Mouse (Mus musculus) kidney, embryonic 15.5 days (tissue): ENCODE measurements at regions not wholly inside any gene's neighbourhood (a gene's known extent, or its start where the extent isn't known, plus 50 kb on each side); places are given as distances from the start of the nearest gene placed in this dataset.

Source experiments
- ATAC-seq: fragments of 200-750 bp; cut with Nextera tagmentation; replicated peaks from 2 replicates; pipeline ENCODE4 v1.8.0; 2017; ENCODE audit warnings: moderate TSS enrichment; ENCODE audit not compliant: low FRiP score
- H3K27ac ChIP-seq: fragments of 300-500 bp; sonication (generic); 2 replicates; pipeline ENCODE4 v1.5.1; 2015; ENCODE audit warnings: mild to moderate bottlenecking, inconsistent platforms
- H3K27me3 ChIP-seq: fragments of 300-500 bp; sonication (generic); 2 replicates; pipeline ENCODE4 v1.6.1; 2015; ENCODE audit warnings: inconsistent platforms
- H3K36me3 ChIP-seq: fragments of 300-500 bp; sonication (generic); 2 replicates; pipeline ENCODE4 v1.6.1; 2015; ENCODE audit warnings: inconsistent platforms
- H3K4me1 ChIP-seq: fragments of 300-500 bp; sonication (generic); 2 replicates; pipeline ENCODE4 v1.6.1; 2015; ENCODE audit warnings: inconsistent platforms
- H3K4me2 ChIP-seq: fragments of 300-500 bp; sonication (generic); 2 replicates; pipeline ENCODE4 v1.6.1; 2015; ENCODE audit warnings: moderate library complexity, mild to moderate bottlenecking, inconsistent platforms
- H3K4me3 ChIP-seq: fragments of 300-500 bp; sonication (generic); replicated peaks from 2 replicates; pipeline ENCODE4 v1.5.1; 2015; ENCODE audit warnings: mild to moderate bottlenecking, inconsistent platforms
- H3K9ac ChIP-seq: fragments of 300-500 bp; sonication (generic); 2 replicates; pipeline ENCODE4 v1.6.1; 2015; ENCODE audit warnings: mild to moderate bottlenecking, inconsistent platforms
- H3K9me3 ChIP-seq: fragments of 300-500 bp; sonication (generic); replicated peaks from 2 replicates; pipeline ENCODE4 v1.6.1; 2016; ENCODE audit warnings: inconsistent platforms
- whole genome bisulfite sequencing: fragments of 180-500 bp; shearing (Covaris S2); methylation state at CpG from one replicate; pipeline ENCODE4 v1.1.7; 2015; ENCODE audit warnings: mixed read lengths; 5-methylcytosine and 5-hydroxymethylcytosine counted together

DNA sequence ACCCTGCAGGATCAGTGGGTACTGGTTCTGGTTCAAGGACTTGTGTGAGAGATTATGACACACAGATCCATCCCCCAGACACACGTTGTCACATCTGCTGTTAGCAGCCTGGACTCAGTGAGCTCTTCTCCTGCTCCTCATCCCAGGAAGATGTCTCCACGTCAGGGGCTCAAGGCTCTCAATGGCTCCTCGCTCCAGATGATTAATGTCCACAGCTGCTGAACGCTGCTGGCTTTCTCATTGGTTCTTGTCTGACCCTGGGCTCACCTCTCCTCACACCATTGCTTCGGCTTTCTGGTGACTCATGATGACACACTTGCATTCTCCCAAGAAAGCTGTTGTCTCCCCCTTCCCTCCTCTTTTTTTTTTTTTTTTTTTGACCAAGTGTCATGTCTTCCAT lies 116.2 kb downstream of the Gadd45g start:
- Histone ChIP-seq H3K27me3 (no peaks in the 10 kb centered on the region), H3K4me1 (peaks cover 37% of the 10 kb centered on the region), H3K4me2 (no peak overlapping the region), H3K4me3 (no peak overlapping the region), H3K9me3 (no peaks in the 10 kb centered on the region), H3K36me3 (no peaks in the 10 kb centered on the region), H3K27ac (peak overlapping the region; percentile 42), H3K9ac (no peak overlapping the region)
- peak; percentile 52; the same call in 1 of the 2 replicates for ATAC-seq
- WGBS: 23% methylated on average over 5 of the region's 5 CpGs

DNA sequence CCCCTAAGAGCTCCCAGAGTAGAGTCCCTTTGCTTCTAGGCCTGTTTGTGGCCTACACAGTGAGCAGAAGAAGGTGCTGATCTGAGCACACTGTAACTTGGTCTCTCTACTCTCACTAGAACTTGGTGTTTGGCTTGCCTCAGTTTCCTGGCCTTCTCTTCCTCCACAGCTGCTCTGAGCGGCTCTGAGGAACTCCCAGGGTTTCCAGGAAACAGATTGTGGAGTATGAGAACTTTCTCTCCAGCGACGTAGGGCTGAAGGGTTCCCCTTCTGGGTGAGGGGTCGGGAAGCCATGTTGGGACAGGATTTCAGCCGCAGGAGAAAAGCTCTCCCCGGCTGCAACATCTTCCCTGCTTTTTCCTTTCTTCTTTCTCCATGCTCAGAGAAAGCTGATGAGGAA lies 117.5 kb downstream of the Gadd45g start:
- no peak overlapping the region for H3K9ac ChIP-seq
- H3K4me2 ChIP-seq: no peak overlapping the region
- H3K9me3 ChIP-seq: no peaks in the 10 kb centered on the region
- no peak for ATAC-seq
- H3K27me3 ChIP-seq: no peaks in the 10 kb centered on the region
- H3K4me1 ChIP-seq: peaks cover 33% of the 10 kb centered on the region
- 66% methylated on average over 6 of the region's 6 CpGs for WGBS
- H3K36me3 ChIP-seq: no peaks in the 10 kb centered on the region
- H3K4me3 ChIP-seq: no peak overlapping the region
- peak overlapping the region; percentile 77 for H3K27ac ChIP-seq

DNA sequence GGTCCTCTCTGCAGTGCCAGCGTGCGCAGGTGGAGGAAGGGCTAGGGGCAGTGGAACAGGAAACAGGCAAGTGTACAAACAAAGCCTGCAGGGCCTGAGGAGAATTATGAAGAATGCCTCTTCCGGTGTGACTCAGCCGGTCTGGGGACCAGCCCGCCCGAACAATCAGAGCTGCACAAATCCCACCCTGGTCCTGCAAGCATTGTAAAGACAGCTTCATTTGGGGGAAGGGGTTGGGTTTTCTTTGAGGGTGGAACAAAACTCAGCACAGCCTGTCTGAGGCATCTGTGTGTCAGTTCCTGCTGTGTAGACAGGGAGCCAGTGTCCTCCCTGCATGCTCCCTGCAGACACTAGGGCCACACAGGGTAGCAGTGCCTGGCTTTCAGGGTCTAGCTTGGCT lies 117.9 kb downstream of the Gadd45g start:
- H3K36me3 ChIP-seq: no peaks in the 10 kb centered on the region
- no peaks in the 10 kb centered on the region for H3K27me3 ChIP-seq
- H3K4me1 ChIP-seq: peaks cover 35% of the 10 kb centered on the region
- H3K9ac ChIP-seq: no peak overlapping the region
- H3K4me3 ChIP-seq: no peak overlapping the region
- no peak; the same call in 1 of the 2 replicates for ATAC-seq
- H3K27ac ChIP-seq: peak overlapping the region; percentile 81
- WGBS: 57% methylated on average over 6 of the region's 6 CpGs
- H3K9me3 ChIP-seq: no peaks in the 10 kb centered on the region
- no peak overlapping the region for H3K4me2 ChIP-seq

DNA sequence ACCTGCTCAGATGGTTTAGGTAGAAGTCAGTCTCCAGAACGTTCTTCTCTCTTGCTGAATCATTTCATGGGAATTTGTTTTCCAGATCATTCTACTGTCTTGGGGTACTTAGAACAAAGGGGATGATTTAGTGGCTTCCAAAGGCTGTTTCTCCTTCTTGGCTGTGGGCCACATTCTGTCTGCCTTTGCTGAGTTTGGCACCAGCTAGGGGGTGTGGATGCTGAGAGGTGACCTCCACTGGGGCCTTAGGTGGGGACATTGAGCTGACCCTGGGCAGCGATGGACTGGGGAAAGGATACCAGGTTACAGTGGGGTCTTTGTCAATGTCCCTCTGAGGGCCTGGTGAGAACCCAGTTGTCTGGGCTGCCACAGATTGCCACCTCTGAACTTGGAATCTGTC lies 118.4 kb downstream of the Gadd45g start:
- H3K27me3 ChIP-seq: no peaks in the 10 kb centered on the region
- H3K27ac ChIP-seq: peak overlapping the region; percentile 81
- 55% methylated on average over 2 of the region's 2 CpGs for WGBS
- no peaks in the 10 kb centered on the region for H3K9me3 ChIP-seq
- no peak overlapping the region for H3K9ac ChIP-seq
- H3K4me1 ChIP-seq: peaks cover 40% of the 10 kb centered on the region
- ATAC-seq: no peak
- H3K4me2 ChIP-seq: no peak overlapping the region
- no peak overlapping the region for H3K4me3 ChIP-seq
- H3K36me3 ChIP-seq: no peaks in the 10 kb centered on the region

DNA sequence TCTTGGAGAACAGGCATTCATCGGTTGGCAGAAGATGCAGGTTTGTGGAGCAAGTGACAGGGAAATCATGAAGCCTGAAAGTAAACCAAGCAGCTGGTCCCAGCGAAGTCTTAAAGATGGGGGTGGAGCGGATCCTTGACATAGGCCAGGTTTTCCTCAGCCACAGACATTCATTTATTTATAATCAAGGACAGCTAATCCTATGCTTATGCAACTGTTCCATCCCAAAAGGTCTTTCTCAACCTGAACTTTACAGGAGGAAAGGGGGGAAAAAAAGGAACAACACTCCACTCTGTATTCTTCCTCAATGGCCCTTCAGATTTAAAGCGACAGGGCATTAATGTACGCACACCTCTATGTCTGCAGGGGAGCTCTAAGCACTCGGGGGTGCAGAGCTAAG lies 121.6 kb downstream of the Gadd45g start:
- Histone ChIP-seq H3K4me2 (no peak overlapping the region), H3K4me1 (peaks cover 41% of the 10 kb centered on the region), H3K27me3 (no peaks in the 10 kb centered on the region), H3K27ac (no peak overlapping the region), H3K4me3 (no peak overlapping the region), H3K9ac (no peak overlapping the region), H3K9me3 (no peaks in the 10 kb centered on the region), H3K36me3 (no peaks in the 10 kb centered on the region)
- 88% methylated on average over 6 of the region's 6 CpGs for WGBS
- no peak for ATAC-seq

DNA sequence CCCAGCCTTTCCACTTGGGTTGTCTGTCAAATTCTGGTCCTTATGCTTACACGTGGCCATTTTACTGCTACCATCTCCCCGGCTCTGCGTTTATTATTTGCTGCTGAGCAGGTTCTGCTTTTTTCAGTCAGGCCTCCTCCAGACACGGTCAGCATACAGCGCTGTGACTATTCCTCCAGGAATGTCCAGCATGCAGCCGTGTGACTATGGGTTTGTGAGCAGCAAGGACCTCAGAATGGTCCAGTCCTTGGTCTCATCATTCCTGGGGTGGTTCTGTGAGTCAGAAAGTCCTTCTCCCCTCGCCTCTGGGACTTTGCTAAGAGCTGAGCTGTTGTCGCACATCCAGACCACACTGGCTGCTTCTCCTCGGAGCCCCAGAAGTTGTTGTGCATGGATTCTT lies 122.3 kb downstream of the Gadd45g start:
- H3K9ac ChIP-seq: no peak overlapping the region
- H3K4me2 ChIP-seq: no peak overlapping the region
- H3K9me3 ChIP-seq: no peaks in the 10 kb centered on the region
- no peak overlapping the region for H3K4me3 ChIP-seq
- H3K27ac ChIP-seq: peak overlapping the region; percentile 7; the same call in 1 of the 2 replicates
- 67% methylated on average over 9 of the region's 9 CpGs for WGBS
- no peaks in the 10 kb centered on the region for H3K36me3 ChIP-seq
- H3K4me1 ChIP-seq: peaks cover 39% of the 10 kb centered on the region
- no peak for ATAC-seq
- H3K27me3 ChIP-seq: no peaks in the 10 kb centered on the region

DNA sequence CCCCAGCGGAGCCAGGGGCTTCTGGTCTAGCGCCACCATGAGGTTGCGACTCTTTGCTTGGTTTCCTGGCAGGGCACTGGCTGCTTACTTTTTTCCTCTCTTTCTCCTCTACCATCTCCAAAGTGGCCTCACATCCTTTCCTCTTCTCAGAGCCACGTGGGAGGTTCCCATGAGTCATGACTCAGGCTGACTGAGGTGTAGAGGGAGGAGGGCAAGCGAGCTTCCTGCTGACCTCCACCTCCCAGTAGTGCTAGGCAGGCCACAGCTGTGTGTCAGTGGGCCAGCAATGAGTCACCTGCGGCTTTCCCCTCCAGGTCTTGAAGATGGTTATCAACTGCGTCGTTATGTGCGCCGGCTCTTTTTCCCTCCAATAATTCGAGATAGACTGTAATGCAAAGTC lies 123.6 kb downstream of the Gadd45g start:
- H3K4me1 ChIP-seq: peaks cover 40% of the 10 kb centered on the region
- no peaks in the 10 kb centered on the region for H3K9me3 ChIP-seq
- H3K4me2 ChIP-seq: no peak overlapping the region
- no peak overlapping the region for H3K9ac ChIP-seq
- H3K4me3 ChIP-seq: no peak overlapping the region
- WGBS: 43% methylated on average over 11 of the region's 11 CpGs
- peak; percentile 65 for ATAC-seq
- H3K27ac ChIP-seq: no peak overlapping the region
- H3K36me3 ChIP-seq: no peaks in the 10 kb centered on the region
- H3K27me3 ChIP-seq: no peaks in the 10 kb centered on the region

DNA sequence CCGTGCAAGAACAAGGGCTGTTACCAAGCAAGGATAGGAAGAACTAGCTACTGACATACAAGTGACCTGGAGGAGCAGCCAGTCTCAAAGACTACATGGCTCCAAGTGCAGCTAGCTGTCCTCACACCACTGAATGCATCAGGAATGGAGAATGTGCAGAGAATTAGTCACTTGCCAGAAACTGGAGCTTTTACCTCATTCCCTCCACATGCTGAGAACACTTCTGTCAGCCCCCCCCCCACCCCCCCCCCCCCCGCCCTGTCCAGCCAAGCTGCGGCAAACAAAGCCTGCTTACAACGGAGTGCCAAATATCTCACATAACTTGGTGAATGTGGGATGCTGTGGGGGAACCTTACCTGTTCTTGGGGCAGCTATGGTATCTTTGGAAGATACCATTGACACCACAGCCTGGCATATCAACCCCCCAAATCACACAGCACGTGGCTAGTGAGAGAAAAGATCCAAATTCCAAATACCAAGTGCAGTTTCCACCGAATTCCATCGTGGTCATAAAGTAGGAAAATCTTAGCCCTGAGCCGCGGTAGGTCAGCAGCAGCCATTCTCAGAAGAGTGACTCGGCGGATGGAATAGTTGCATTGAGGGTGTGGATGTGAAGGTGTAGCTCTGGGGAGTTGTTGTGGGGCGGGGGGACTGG lies 126.3 kb downstream of the Gadd45g start:
- no peak overlapping the region for H3K9ac ChIP-seq
- no peaks in the 10 kb centered on the region; the same call in 1 of the 2 replicates for H3K9me3 ChIP-seq
- ATAC-seq: no peak
- no peak overlapping the region for H3K4me3 ChIP-seq
- no peak overlapping the region for H3K27ac ChIP-seq
- H3K36me3 ChIP-seq: no peaks in the 10 kb centered on the region
- H3K4me1 ChIP-seq: peaks cover 59% of the 10 kb centered on the region
- no peak overlapping the region for H3K4me2 ChIP-seq
- WGBS: 62% methylated on average over 11 of the region's 12 CpGs
- no peaks in the 10 kb centered on the region for H3K27me3 ChIP-seq

DNA sequence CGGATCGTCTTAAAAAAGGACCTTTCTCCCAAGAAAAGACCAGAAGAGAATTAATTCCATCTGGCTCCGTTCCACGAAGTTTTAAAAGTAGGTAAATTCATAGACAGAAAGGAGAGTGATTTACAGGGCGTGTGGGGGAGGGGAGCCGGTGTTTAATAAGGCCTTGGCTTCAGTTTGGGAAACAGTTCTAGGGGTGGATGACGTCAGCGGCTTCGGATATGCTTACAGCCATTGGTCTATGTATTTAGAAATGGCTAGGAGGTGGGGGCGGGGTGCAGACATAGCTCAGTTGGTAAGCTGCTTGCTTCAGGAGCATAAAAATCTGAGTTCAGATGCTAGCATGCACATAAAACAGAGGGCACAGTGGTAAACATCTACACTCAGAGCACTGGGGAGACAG lies 127.0 kb downstream of the Gadd45g start:
- H3K27me3 ChIP-seq: no peaks in the 10 kb centered on the region
- no peak for ATAC-seq
- H3K4me1 ChIP-seq: peaks cover 59% of the 10 kb centered on the region
- no peak overlapping the region for H3K4me2 ChIP-seq
- H3K36me3 ChIP-seq: no peaks in the 10 kb centered on the region
- H3K9ac ChIP-seq: no peak overlapping the region
- no peak overlapping the region for H3K4me3 ChIP-seq
- H3K9me3 ChIP-seq: no peaks in the 10 kb centered on the region; the same call in 1 of the 2 replicates
- WGBS: 57% methylated on average over 10 of the region's 10 CpGs
- 0 out of 2 replicates have a peak overlapping the region, but pooled peaks have one; percentile 2 for H3K27ac ChIP-seq

DNA sequence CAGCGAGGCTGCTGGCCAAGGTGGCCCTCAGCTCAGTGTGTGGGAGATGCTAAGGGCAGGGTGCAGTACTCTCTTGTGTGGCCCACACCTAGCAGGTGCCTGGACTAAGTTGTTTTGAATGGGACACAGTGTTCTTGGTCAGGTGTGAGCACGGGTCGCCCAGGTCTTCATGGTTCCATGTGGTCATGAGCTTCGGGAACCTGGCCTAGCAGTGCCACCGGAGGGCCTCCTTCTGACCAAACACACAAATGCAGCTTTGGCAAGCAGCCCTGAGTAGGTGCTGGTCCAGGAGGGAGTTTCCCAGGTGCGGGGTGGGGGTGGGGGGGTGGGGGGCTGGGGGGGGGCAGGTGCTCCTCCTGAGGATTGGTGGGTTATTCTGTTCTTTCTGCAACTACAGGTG lies 127.6 kb downstream of the Gadd45g start:
- Histone ChIP-seq H3K36me3 (no peaks in the 10 kb centered on the region), H3K4me1 (peaks cover 59% of the 10 kb centered on the region), H3K4me2 (no peak overlapping the region), H3K27ac (0 out of 2 replicates have a peak overlapping the region, but pooled peaks have one; percentile 2), H3K4me3 (no peak overlapping the region), H3K9ac (no peak overlapping the region), H3K9me3 (no peaks in the 10 kb centered on the region; the same call in 1 of the 2 replicates), H3K27me3 (no peaks in the 10 kb centered on the region)
- 76% methylated on average over 5 of the region's 6 CpGs for WGBS
- ATAC-seq: no peak

DNA sequence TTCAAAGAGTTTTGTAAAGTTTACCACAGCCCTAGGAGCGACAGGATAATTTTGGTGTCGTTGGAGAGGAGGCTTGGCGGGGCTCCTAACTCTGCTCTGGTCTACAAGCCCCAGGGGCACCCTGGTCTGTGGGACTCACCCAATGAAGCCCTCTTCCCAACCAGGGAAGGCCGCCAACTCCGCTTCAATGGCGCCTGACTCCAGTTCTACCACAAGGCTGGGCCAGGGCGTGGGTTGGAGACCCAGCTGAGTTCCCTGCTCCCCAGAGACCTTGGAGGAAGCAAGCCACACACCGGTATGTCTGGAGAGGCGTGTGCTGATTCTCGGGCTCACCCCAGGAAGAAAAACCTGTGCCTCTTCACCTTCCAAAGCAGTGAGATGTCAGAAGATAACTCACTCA lies 128.9 kb downstream of the Gadd45g start:
- Histone ChIP-seq H3K27ac (peak overlapping the region; percentile 84), H3K36me3 (no peaks in the 10 kb centered on the region), H3K9me3 (no peaks in the 10 kb centered on the region; the same call in 1 of the 2 replicates), H3K9ac (no peak overlapping the region), H3K4me1 (peaks cover 48% of the 10 kb centered on the region), H3K4me3 (no peak overlapping the region), H3K27me3 (no peaks in the 10 kb centered on the region), H3K4me2 (no peak overlapping the region)
- no peak for ATAC-seq
- 57% methylated on average over 10 of the region's 10 CpGs for WGBS

DNA sequence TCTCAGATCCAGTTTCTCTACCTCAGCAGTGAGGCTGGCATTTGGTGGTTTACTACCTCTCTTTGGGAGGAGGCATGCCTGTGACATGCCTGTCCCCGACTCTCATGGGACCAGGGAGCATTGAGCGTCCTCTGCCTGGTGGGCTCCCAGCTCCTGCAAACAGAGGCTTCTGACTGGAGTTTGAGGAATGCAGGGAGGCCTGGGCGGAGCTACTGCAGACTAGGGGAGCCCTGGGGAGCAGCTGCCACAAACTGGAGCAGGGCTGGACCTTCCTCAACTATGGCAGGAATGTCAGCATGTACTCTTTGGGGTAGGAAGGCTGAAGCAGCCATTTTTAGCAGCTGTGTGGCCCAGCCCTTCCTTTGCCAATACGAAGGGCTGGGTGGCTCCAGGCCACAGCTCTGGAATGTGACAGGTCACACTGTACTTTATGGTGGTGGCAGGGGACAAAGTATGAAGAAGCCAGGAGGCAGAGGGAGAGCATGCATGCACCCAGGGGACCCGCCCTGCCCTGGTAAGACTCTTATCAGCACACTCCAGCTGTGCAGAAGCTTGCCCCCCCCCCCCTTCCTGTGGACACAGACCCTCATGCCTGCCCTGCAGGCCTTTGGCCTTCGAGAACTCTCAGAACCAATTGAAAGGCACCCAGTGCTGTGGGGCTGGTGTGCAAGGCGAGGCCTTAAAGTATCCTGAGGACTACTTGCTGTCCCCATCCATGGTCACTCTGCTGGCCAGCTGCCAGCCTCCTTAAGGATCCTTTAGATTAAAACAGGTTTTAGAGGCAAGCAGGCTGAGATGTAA lies 129.5 kb downstream of the Gadd45g start:
- 35% methylated on average over 7 of the region's 7 CpGs for WGBS
- Histone ChIP-seq H3K36me3 (no peaks in the 10 kb centered on the region), H3K27me3 (no peaks in the 10 kb centered on the region), H3K4me1 (peaks cover 46% of the 10 kb centered on the region), H3K27ac (peak overlapping the region; percentile 84), H3K4me2 (peak overlapping the region; percentile 4; the same call in 1 of the 2 replicates), H3K9me3 (no peaks in the 10 kb centered on the region; the same call in 1 of the 2 replicates), H3K9ac (no peak overlapping the region), H3K4me3 (no peak overlapping the region)
- peak; percentile 87 for ATAC-seq
